Mouse (Mus musculus) midbrain, embryonic 12.5 days (tissue): Measurements from ENCODE around the gene Pgm5. TPM values are rescaled to one million over a fixed set of nuclear protein-coding genes. Genes with fewer than 3 reads are reported as not detected.

ENCODE experiments used
- ATAC-seq: fragments of 200-750 bp; cut with Nextera tagmentation; 2 replicates; pipeline ENCODE4 v1.8.0; 2017; ENCODE audit warnings: low read depth, moderate TSS enrichment, moderate library complexity; ENCODE audit not compliant: low FRiP score
- H3K27ac ChIP-seq: fragments of 300-500 bp; sonication (generic); replicated peaks from 2 replicates; pipeline ENCODE4 v1.5.1; 2016; ENCODE audit warnings: mild to moderate bottlenecking
- H3K27me3 ChIP-seq: fragments of 300-500 bp; sonication (generic); 2 replicates; pipeline ENCODE4 v1.6.1; 2016; ENCODE audit warnings: mild to moderate bottlenecking
- H3K36me3 ChIP-seq: fragments of 300-500 bp; sonication (generic); 2 replicates; pipeline ENCODE4 v1.6.1; 2016
- H3K4me1 ChIP-seq: fragments of 300-500 bp; sonication (generic); 2 replicates; pipeline ENCODE4 v1.6.1; 2016
- H3K4me2 ChIP-seq: fragments of 300-500 bp; sonication (generic); replicated peaks from 2 replicates; pipeline ENCODE4 v1.6.1; 2016; ENCODE audit warnings: mild to moderate bottlenecking, moderate library complexity
- H3K4me3 ChIP-seq: fragments of 300-500 bp; sonication (generic); 2 replicates; pipeline ENCODE4 v1.5.1; 2016; ENCODE audit warnings: mild to moderate bottlenecking
- H3K9ac ChIP-seq: fragments of 300-500 bp; sonication (generic); replicated peaks from 2 replicates; pipeline ENCODE4 v1.6.1; 2016; ENCODE audit warnings: mild to moderate bottlenecking, moderate library complexity
- H3K9me3 ChIP-seq: fragments of 300-500 bp; sonication (generic); 2 replicates; pipeline ENCODE4 v1.6.1; 2016; ENCODE audit warnings: mild to moderate bottlenecking
- WGBS: fragments of 180-500 bp; shearing (Covaris S2); methylation state at CpG from one replicate; pipeline ENCODE4 v1.1.7; 2016; 5-methylcytosine and 5-hydroxymethylcytosine counted together
- polyA plus RNA-seq: library from polyadenylated mRNA; unstranded; fragments of >200 nt; fragmentation: Nextera tagmentation; extraction: Ambion mirVana; gene quantifications from 2 replicates; pipeline ENCODE4 v1.2.1, GENCODE M21; 2016

Gene Pgm5
- polyA plus RNA-seq, 1 experiment from 2014 or later, result 0.93 TPM

DNA sequence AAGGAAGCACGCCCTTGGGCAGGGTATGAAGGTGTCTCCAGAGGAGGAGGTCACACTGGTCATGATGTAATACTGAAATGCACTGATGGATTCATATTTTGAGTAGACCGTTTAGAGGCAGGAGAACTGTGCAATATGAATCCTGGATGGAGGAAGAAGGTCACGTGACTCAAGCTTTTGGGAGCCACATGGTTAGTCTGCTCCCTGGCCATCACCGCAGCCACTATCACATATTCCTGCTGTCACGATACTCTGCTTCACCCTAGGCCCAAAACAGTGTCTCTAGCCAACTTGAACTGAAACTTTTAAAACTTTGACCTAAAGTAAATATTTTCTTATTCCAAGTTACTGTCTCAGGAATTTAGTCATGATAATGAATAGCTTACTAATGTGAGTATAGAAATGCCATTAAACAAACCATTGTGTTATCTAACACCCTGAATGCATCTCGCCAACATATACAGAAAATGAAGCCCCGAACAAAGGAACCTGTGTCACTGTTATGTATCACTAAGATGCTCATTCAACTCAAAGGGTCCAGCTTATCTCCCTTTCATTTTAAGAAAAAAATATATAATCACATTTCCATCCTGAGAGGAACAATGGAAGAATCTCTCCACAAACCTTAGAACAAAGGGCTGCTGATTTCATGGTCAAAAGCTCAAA lies 108.6 kb downstream of the Pgm5 start:
- no peak for ATAC-seq
- no peak overlapping the region for H3K27ac ChIP-seq
- WGBS, result 89% methylated on average over 7 of the region's 7 CpGs

DNA sequence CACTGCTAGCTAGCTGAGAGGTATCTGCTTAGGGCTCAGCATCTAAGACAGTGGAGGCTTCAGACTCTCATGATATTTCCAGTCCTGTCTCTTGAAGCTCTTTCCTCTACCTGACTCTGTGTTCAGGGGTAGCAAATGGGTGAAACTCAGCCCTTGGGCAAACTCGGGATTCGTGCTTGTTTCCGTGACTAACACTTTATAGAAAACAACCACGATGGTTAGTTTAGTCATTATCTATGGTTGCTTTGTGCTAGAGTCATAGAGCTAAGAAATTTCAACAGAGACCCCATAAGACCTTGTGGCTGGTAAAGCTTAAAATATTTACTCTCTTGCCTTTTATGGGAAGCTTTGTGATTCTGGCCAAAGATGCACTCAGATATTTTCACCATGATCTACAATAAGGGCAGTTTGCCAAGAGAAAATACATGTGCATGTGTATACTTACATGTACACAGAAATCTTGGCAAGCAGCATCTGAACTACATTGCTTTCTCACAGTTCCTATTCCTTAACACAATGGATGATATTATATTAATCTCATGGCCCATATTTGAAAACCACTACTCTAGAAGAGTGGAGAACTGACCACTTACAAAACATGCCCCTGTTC lies 115.3 kb downstream of the Pgm5 start:
- WGBS, result 86% methylated on average over 4 of the region's 4 CpGs
- Histone ChIP-seq H3K9ac (no peak overlapping the region), H3K4me1 (no peaks in the 10 kb centered on the region), H3K9me3 (no peaks in the 10 kb centered on the region), H3K27ac (no peak overlapping the region), H3K36me3 (no peaks in the 10 kb centered on the region), H3K27me3 (no peaks in the 10 kb centered on the region), H3K4me3 (no peak overlapping the region), H3K4me2 (no peak overlapping the region)
- no peak for ATAC-seq

More for the DNA sequence above, 108.6 kb downstream of the Pgm5 start:
- Histone ChIP-seq H3K4me3 (no peak overlapping the region), H3K4me1 (peaks cover 10% of the 10 kb centered on the region), H3K9ac (no peak overlapping the region), H3K36me3 (no peaks in the 10 kb centered on the region), H3K27me3 (no peaks in the 10 kb centered on the region; the same call in 1 of the 2 replicates), H3K4me2 (no peak overlapping the region), H3K9me3 (no peaks in the 10 kb centered on the region)

DNA sequence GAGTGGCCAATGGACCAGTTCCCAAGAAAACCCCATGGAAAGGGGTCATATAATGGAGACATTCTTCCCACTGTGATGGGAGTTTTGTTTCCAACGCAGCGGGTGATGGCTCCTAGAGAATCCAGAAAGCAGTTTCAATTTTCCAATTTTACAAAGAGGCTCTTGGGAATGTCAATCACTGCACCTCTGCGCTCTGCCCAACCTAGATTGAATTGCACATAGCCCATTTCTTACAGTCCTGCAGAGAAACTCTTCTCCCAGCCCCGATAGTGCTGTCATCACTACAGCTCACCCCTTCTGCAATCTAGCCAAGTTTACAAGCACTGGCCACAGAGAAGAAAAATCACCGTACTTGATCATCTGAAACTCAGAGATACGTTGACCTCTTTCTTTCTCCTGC lies 119.0 kb downstream of the Pgm5 start:
- ATAC-seq, result no peak
- Histone ChIP-seq H3K4me1 (no peaks in the 10 kb centered on the region), H3K27ac (no peak overlapping the region), H3K36me3 (no peaks in the 10 kb centered on the region), H3K9me3 (no peaks in the 10 kb centered on the region), H3K4me2 (no peak overlapping the region), H3K27me3 (no peaks in the 10 kb centered on the region), H3K9ac (no peak overlapping the region), H3K4me3 (no peak overlapping the region)
- 79% methylated on average over 6 of the region's 6 CpGs for WGBS

DNA sequence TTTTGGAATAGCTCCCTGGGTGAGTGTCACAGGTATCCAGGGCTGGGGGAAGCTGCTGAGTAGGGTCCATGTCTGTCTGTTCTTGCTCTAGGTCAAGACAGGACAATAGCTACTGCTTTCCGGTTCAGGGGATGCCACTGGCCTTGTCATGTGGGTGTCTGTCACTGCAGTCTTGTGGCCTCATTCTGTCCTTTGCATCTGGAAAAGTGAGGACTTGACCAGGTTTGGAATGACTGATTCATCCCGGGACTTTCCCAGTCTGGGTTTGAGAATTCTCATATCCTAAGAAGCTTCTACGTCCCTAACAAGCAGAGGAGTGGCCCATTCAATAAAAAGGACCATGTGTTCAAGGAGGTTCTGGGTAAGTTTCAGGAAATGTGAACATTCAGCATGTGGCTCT lies 122.9 kb downstream of the Pgm5 start:
- WGBS, result 86% methylated on average over 3 of the region's 3 CpGs
- Histone ChIP-seq H3K36me3 (no peaks in the 10 kb centered on the region), H3K4me1 (0 out of 2 replicates have a peak, but pooled peaks cover 8% of the 10 kb centered on the region), H3K27me3 (no peaks in the 10 kb centered on the region), H3K9ac (no peak overlapping the region), H3K27ac (no peak overlapping the region), H3K4me3 (no peak overlapping the region), H3K4me2 (no peak overlapping the region), H3K9me3 (no peaks in the 10 kb centered on the region)
- ATAC-seq, result no peak

DNA sequence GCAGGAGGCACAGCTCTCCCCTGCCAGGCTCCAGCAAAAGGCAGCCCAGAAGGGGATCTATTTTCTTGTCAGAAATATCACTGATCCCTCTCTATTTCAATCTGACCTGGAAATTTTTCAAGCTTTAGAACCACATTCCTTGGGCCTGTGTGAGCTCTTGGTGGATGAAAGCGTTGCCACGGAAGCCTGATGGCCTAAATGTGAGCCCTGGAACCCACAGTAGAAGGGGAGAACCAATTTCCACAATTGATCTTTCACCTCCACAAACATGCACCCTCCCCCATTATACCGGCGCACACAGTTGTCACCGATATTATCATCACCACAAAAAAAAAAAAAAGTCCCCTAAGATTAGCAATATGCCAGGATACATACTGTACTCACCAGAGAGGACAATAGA lies 123.6 kb downstream of the Pgm5 start:
- 90% methylated on average over 5 of the region's 5 CpGs for WGBS
- no peak for ATAC-seq
- H3K27me3 ChIP-seq, result no peaks in the 10 kb centered on the region
- H3K27ac ChIP-seq, result no peak overlapping the region
- no peaks in the 10 kb centered on the region for H3K36me3 ChIP-seq
- H3K4me3 ChIP-seq, result no peak overlapping the region
- H3K9ac ChIP-seq, result no peak overlapping the region
- H3K4me2 ChIP-seq, result no peak overlapping the region
- 0 out of 2 replicates have a peak, but pooled peaks cover 8% of the 10 kb centered on the region for H3K4me1 ChIP-seq
- no peaks in the 10 kb centered on the region for H3K9me3 ChIP-seq

DNA sequence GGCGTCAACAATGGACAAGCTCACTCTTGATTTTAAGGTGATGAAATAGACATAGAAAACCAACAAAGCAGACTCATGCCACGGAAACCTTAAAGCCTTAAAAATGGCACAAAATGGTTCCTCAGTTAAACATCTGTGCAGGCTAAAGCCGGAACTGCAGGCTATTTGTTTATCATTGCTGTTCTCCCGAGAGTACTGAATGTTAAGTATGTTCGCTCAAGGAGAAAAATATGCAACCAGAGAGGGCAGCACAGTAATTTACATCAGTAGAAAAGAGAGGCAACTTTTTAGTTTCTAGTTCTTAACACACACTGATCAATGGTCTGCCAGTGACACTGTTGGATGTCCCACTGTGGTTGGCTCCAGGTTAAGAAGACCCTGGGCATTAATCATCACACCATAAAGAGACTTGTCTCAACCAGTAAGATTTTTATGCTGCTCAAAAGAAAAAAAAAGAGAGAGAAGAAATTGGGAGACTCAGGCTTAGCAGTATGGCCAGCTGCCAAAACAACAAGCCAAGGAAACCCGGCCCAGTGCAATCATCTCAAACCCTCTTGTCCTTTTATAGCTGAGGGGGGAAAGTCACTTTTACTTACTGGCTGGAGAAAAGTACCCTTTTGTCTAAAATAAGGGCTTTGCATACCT lies 126.0 kb downstream of the Pgm5 start:
- Histone ChIP-seq H3K27me3 (no peaks in the 10 kb centered on the region), H3K9ac (no peak overlapping the region), H3K4me3 (no peak overlapping the region), H3K36me3 (no peaks in the 10 kb centered on the region), H3K27ac (no peak overlapping the region), H3K4me1 (0 out of 2 replicates have a peak, but pooled peaks cover 8% of the 10 kb centered on the region), H3K9me3 (no peaks in the 10 kb centered on the region), H3K4me2 (no peak overlapping the region)
- no peak for ATAC-seq
- 51% methylated on average over 6 of the region's 6 CpGs for WGBS

DNA sequence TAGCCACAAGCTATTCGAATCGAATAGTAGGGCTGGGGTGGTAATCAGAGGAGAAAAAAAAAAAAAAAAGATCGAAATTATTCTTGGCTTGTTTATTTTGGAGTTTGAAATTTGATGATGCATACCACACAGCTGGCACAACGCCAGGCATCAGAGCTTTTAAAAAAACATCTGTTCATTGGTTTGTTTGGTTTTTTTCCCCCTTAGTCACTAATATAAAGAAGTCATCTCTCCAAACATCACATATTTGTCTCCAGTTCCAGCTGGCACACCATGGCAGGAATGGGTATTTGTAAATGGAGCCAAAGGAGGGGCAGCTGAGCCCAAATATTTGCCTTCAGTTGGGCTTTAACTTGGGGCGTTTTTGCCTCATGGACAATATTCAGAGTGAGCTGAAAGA lies 131.0 kb downstream of the Pgm5 start:
- H3K9ac ChIP-seq, result no peak overlapping the region
- H3K4me2 ChIP-seq, result no peak overlapping the region
- H3K36me3 ChIP-seq, result no peaks in the 10 kb centered on the region
- H3K27ac ChIP-seq, result no peak overlapping the region
- no peak for ATAC-seq
- H3K27me3 ChIP-seq, result no peaks in the 10 kb centered on the region
- H3K4me3 ChIP-seq, result no peak overlapping the region
- 67% methylated on average over 5 of the region's 5 CpGs for WGBS
- no peaks in the 10 kb centered on the region for H3K9me3 ChIP-seq
- 0 out of 2 replicates have a peak, but pooled peaks cover 2% of the 10 kb centered on the region for H3K4me1 ChIP-seq

DNA sequence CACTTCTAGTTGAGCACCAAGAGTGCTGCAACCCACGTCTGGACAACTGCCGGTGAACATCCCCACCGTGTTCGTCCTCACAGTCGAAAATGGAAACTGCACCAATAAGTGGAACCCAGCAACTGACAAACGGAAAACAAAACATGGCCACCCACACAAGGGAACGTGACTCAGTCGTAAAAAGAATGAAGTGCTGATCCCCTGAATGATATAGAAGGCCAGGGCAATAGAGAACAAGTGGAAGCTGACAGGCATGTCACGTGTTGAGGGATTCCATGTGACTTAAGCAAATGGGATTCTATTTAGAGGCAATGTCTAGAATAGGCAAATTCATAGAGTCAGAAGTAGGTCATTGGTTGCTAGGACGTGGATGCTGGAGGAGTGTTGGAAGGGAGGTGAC lies 137.3 kb downstream of the Pgm5 start:
- 84% methylated on average over 10 of the region's 10 CpGs for WGBS
- Histone ChIP-seq H3K27me3 (no peaks in the 10 kb centered on the region), H3K9me3 (no peaks in the 10 kb centered on the region), H3K27ac (no peak overlapping the region), H3K4me3 (no peak overlapping the region), H3K4me1 (no peaks in the 10 kb centered on the region), H3K36me3 (no peaks in the 10 kb centered on the region), H3K9ac (no peak overlapping the region), H3K4me2 (no peak overlapping the region)
- ATAC-seq, result no peak

DNA sequence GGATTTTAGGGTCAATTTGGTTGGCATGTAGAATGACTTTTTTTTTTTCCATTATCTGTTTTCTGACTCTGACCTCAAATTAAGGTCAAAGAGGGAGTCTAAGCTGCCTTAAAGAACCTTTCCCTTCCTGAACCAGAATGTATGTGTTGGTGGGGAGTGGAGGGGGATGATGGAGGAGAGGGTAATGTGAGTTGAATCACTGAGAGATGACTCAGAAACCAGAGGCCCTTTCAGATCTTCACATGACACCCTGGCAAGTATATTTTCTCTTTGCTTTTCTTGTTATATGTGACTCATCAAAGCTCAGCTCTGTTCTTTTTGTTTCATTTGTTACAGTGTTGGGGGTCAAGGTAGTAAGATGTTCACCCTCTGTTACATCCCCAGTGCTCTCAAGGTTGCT lies 141.2 kb downstream of the Pgm5 start:
- Histone ChIP-seq H3K27me3 (no peaks in the 10 kb centered on the region), H3K4me1 (no peaks in the 10 kb centered on the region), H3K9me3 (no peaks in the 10 kb centered on the region), H3K27ac (no peak overlapping the region), H3K9ac (no peak overlapping the region), H3K4me3 (no peak overlapping the region), H3K4me2 (no peak overlapping the region), H3K36me3 (no peaks in the 10 kb centered on the region)
- no peak for ATAC-seq

DNA sequence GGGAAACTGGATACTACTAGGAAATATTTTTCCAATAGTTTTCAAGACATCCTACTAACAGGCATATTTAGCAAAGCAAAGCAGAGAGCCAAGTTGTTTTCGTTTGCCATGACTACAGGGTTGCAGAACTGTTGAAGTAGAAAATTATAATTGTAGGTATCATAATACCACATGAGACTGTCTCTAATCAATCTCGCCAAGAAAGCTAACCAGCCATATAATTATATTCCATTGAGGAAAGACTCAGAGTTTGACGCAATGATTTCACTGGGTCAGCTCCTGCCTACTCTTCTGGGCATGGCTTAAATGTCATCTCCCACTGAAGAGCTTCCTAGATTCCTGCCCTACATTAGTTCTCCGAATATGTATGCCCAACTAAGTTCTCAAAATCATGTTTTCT lies 142.2 kb downstream of the Pgm5 start:
- no peaks in the 10 kb centered on the region for H3K27me3 ChIP-seq
- H3K9ac ChIP-seq, result no peak overlapping the region
- H3K4me1 ChIP-seq, result no peaks in the 10 kb centered on the region
- WGBS, result 84% methylated on average over 4 of the region's 4 CpGs
- no peaks in the 10 kb centered on the region for H3K9me3 ChIP-seq
- H3K36me3 ChIP-seq, result no peaks in the 10 kb centered on the region
- H3K27ac ChIP-seq, result no peak overlapping the region
- H3K4me3 ChIP-seq, result no peak overlapping the region
- no peak overlapping the region for H3K4me2 ChIP-seq
- ATAC-seq, result no peak

DNA sequence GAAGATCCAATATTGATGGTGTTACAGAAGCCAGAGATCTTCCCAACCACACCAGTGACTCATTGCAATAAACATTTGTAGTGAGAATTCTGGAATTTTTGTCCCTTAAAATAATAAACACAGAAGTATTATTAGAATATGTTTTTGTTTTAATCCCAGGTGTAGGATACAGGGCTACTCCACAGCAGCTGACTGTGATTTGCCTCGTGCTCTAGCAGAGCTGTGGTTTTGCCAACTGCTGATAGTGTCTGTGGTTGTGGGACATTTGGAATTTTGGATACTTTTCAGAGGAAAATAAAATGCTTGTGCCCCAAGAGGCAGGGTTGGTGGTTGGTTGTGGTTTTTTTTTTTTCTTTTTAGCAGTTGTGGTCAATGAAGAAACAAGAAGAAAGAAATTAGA lies 143.6 kb downstream of the Pgm5 start:
- H3K4me3 ChIP-seq, result no peak overlapping the region
- H3K4me2 ChIP-seq, result no peak overlapping the region
- H3K4me1 ChIP-seq, result no peaks in the 10 kb centered on the region
- no peak overlapping the region for H3K27ac ChIP-seq
- no peaks in the 10 kb centered on the region for H3K9me3 ChIP-seq
- H3K9ac ChIP-seq, result no peak overlapping the region
- no peaks in the 10 kb centered on the region for H3K27me3 ChIP-seq
- 89% methylated on average over 1 of the region's 1 CpGs for WGBS
- no peak for ATAC-seq
- H3K36me3 ChIP-seq, result no peaks in the 10 kb centered on the region

DNA sequence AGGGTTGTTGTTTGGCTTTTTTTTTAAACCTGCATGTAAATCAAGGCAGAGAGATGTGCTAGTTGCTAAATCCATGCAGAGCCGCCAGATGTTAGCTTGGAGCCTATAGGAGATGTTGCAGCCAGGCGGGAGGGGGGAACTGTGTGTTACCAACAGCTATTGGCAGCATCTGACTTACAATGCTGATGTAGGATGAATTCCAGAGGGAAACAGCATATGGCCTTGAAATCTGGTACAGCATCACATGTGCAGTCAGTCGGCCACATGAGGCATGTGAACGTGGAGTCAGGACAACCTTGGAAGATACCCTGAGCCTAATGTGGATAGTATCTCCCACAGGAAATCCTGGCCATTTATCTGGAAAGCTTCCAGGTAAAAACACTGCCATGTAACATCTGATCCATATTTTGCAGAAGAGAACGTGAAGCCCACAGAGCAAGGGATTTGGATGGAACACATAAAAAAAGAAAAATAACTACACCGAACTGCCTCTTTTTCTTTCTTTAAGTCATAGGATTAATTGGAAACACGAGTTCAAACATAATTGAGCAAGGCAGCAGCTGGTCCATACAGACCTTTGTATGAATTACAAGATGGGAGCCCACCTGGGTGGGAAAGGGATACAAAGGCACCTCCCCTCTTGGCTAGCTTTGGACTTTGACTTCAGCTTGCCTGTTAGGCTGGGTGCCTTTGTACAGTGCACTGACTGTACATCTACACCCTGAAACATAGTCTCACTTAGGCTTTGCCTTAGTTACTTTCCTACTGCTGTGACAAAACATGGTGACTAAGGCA lies 145.2 kb downstream of the Pgm5 start:
- no peak overlapping the region for H3K9ac ChIP-seq
- H3K4me1 ChIP-seq, result no peaks in the 10 kb centered on the region
- ATAC-seq, result no peak
- no peak overlapping the region for H3K27ac ChIP-seq
- WGBS, result 88% methylated on average over 7 of the region's 7 CpGs
- no peak overlapping the region for H3K4me2 ChIP-seq
- H3K4me3 ChIP-seq, result no peak overlapping the region
- no peaks in the 10 kb centered on the region for H3K27me3 ChIP-seq
- H3K36me3 ChIP-seq, result no peaks in the 10 kb centered on the region
- no peaks in the 10 kb centered on the region for H3K9me3 ChIP-seq
